Mouse (Mus musculus) macrophage (primary cell): ENCODE results near the gene Pawr. TPM values are rescaled to one million over a fixed set of nuclear protein-coding genes. Genes with fewer than 3 reads are reported as not detected.

Experiments used
- H3K27ac ChIP-seq: fragments of 350-480 bp; formaldehyde crosslinking; 2 replicates; pipeline ENCODE4 v1.9.0; 2021
- H3K36me3 ChIP-seq: fragments of 350-480 bp; formaldehyde crosslinking; 2 replicates; pipeline ENCODE4 v1.9.0; 2021; ENCODE audit errors: inconsistent target
- H3K4me3 ChIP-seq: fragments of 350-480 bp; formaldehyde crosslinking; 2 replicates; pipeline ENCODE4 v1.9.0; 2021; ENCODE audit errors: inconsistent target
- H3K79me2 ChIP-seq: fragments of 350-480 bp; formaldehyde crosslinking; 2 replicates; pipeline ENCODE4 v1.9.0; 2021; ENCODE audit errors: inconsistent target
- WGBS: methylation state at CpG from one replicate; pipeline ENCODE4 v1.1.7; 2026; ENCODE audit warnings: inconsistent platforms; ENCODE audit not compliant: missing documents; 5-methylcytosine and 5-hydroxymethylcytosine counted together
- polyA plus RNA-seq: library from polyadenylated mRNA; stranded (reverse); fragments of 250-400 nt; gene quantifications from 3 replicates; pipeline ENCODE4 v1.2.4, GENCODE M21; 2018; ENCODE audit warnings: inconsistent platforms

Gene Pawr
- polyA plus RNA-seq, 1 experiment from 2014 or later = not detected

DNA sequence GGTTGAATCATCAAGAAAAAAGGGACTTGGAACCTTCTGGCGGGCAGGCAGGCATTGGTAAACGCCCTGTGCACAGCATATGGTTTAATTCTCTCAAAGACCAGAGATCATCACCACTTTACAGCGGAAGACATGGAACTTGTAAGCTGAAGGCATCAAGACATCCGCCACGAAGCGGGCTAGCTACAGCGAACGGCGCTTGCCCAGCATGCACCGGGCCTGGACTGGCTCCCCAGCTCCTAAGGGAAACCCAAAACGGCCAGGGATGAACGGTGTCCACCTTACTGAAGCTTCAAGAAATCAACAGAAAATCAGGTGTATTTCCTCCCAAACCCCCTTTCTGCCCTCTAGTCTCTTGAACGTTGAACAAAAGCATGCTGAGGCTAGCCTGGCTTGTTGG lies 33.7 kb upstream of the Pawr start:
- H3K36me3 ChIP-seq = no peaks in the 10 kb centered on the region
- no peaks in the 10 kb centered on the region for H3K79me2 ChIP-seq
- no peak overlapping the region for H3K4me3 ChIP-seq
- WGBS = 96% methylated on average over 13 of the region's 13 CpGs
- no peak overlapping the region for H3K27ac ChIP-seq

DNA sequence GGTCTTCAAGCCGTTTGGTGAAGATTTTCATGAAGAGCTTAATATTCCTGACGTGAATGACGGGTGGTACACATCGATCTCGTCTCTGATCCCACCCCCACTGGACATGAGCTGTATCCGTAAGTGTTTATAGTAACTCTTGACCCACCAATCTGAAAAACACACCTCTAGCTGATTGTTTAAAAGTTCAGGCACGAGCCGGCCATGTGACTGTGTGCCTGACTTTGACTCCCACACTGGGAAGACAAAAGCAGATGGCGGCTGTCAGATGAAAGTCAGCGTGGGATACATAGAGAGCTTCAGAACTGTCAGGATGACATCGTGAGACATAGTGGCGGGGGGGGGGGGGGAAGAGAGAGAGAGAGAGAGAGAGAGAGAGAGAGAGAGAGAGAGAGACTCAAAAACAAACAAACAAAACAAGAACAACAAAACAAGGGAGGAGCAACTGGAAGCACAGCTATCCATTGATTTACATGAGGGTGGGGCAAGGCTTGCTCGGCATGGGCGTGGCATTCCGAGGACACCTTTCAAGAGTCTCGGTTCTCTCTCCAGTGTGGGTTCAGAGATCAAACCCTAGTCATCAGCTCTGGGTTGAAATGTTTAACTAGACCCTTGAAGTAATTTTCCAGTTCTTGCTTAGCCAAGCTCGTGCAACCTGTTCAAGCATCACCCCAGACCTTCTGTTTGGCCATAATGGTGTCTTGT lies 32.9 kb upstream of the Pawr start:
- Histone ChIP-seq H3K4me3 (no peak overlapping the region), H3K36me3 (no peaks in the 10 kb centered on the region), H3K79me2 (no peaks in the 10 kb centered on the region), H3K27ac (no peak overlapping the region)
- 91% methylated on average over 16 of the region's 17 CpGs for WGBS

DNA sequence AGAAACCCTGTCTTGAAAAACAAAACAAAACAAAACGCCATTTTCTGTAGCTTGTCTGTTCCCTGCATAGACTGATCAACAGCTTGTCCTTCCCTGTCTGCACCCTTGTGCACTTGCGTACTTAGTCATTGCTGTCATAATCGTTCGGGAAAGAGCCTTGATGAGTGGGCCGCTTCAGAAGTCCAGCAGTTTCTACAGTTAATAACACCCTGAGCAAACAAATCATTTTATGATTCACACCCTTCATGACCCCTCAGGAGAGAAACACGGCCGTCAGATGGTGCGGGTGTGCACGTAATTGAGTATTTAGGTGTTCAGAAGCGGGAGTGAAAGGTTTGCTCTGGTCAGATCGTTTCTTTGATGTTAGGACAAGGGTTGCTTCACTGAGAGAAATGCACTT lies 32.1 kb upstream of the Pawr start:
- WGBS = 80% methylated on average over 11 of the region's 11 CpGs
- no peak overlapping the region for H3K4me3 ChIP-seq
- H3K27ac ChIP-seq = no peak overlapping the region
- H3K36me3 ChIP-seq = no peaks in the 10 kb centered on the region
- no peaks in the 10 kb centered on the region for H3K79me2 ChIP-seq

DNA sequence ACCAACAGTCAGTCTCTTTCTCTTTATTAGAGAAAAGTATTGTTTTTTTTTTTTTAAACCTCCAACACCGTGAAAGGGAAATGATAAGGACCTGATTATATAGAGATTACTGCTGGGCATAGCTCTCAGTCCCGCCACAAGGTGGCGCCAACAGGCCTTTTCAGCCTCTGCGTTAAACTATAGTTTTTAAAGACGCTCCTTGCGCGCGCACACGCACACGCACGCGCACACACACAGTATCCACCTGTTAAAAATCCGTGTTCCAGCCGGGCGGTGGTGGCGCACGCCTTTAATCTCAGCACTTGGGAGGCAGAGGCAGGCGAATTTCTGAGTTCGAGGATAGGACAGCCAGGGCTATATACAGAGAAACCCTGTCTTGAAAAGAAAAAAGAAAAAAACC lies 31.1 kb upstream of the Pawr start:
- Histone ChIP-seq H3K27ac (no peak overlapping the region), H3K79me2 (no peaks in the 10 kb centered on the region), H3K36me3 (no peaks in the 10 kb centered on the region), H3K4me3 (no peak overlapping the region)
- 9% methylated on average over 19 of the region's 19 CpGs for WGBS

DNA sequence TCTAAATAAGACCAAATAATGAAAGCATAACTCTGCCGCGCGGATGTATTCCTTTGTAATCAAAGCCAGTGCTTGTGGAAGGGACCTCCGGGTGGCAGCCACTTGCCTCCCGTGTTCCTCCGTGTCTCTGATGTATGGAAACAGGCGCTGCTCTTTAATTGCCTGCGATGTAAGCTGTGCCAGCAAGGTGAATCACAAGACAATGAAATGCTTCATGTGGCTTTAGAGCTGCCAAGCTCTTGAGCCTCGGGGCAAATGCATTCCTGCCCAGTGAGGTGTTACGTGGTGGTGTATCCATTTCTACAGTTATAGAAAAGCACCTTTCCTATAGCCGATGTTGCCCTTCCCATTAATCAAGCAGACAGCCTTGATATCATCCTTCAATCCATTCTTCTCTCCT lies 24.1 kb upstream of the Pawr start:
- WGBS = 87% methylated on average over 9 of the region's 11 CpGs
- no peak overlapping the region for H3K4me3 ChIP-seq
- H3K79me2 ChIP-seq = no peaks in the 10 kb centered on the region
- H3K36me3 ChIP-seq = no peaks in the 10 kb centered on the region
- H3K27ac ChIP-seq = no peak overlapping the region

DNA sequence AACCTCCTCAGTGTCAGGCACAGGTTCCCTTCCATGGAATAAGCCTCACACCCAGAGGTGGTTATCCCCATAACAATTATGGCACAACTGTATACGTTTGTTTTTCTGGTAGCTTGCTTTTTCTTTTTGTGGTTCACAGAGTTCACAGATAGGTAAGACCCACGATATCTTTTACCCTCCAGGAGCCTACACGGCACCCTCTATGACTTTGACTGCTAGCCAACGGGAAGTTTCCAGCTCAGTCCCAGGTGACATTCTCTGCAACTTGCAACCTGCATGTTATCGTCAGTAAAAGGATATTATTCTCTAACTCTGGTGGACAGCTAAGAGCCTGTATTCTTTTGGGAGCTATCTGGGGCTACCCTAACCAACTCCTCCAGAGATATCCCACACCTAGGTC lies 21.7 kb upstream of the Pawr start:
- Histone ChIP-seq H3K4me3 (no peak overlapping the region), H3K36me3 (no peaks in the 10 kb centered on the region), H3K79me2 (no peaks in the 10 kb centered on the region), H3K27ac (no peak overlapping the region)
- WGBS = 90% methylated on average over 5 of the region's 5 CpGs

DNA sequence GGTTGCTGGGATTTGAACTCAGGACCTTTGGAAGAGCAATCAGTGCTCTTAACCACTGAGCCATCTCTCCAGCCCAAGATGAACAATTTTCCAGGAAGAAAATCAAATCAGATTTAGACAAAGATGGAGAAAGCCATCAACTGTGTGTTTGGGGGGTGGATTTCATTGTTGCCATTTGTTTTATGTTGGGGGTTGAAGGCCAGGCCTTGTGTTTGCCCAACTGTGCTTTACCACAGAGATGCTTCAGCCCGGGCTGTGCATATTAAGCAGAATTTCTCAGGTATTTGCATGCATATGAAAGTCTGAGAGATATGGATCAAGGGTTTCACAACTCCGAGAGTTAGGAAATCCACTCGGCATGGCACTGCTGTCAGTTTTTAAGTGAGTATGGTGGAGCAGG lies 20.5 kb upstream of the Pawr start:
- Histone ChIP-seq H3K36me3 (no peaks in the 10 kb centered on the region), H3K27ac (no peak overlapping the region), H3K79me2 (no peaks in the 10 kb centered on the region), H3K4me3 (no peak overlapping the region)
- WGBS = 87% methylated on average over 3 of the region's 3 CpGs

DNA sequence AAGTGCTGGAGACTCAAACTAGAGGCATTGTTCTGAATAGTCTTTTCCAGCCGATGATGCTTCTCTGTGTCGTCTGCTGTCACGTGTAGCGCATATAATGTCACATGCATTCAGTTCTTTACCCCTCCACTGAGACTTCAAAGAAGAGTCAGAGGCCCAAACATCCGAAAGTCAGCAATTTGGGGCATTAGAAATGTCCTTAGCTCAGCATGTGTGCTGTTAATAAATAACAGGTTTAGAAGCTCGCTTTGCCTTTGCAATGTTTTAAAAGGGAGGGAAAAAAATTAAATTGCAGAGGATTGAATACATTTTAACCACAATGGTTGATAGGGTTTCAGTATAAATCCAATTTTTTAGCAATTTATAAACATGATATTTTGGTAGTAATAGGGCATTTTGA lies 18.1 kb upstream of the Pawr start:
- Histone ChIP-seq H3K27ac (no peak overlapping the region), H3K79me2 (no peaks in the 10 kb centered on the region), H3K4me3 (no peak overlapping the region), H3K36me3 (no peaks in the 10 kb centered on the region)
- WGBS = 91% methylated on average over 6 of the region's 6 CpGs

DNA sequence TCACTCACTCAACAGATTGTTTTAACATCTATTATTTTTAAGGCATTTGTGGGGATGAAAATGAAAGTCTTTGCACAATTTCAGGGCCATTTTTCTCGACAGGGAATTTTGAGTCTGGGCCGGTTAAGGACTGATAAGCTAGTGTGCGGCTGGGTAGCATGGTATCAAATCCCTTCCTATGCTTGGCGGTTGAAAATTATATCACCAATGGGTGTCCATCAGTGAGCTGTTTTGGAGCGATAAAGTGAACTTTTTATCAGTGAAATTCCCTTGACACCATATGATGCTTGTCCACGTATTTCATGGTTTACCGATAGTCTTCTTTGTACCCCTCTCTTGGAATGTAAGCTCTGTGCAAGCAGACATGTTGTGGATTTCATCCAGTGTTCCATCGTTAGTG lies 17.5 kb upstream of the Pawr start:
- no peaks in the 10 kb centered on the region for H3K79me2 ChIP-seq
- no peak overlapping the region for H3K4me3 ChIP-seq
- WGBS = 84% methylated on average over 7 of the region's 8 CpGs
- no peak overlapping the region for H3K27ac ChIP-seq
- no peaks in the 10 kb centered on the region for H3K36me3 ChIP-seq

DNA sequence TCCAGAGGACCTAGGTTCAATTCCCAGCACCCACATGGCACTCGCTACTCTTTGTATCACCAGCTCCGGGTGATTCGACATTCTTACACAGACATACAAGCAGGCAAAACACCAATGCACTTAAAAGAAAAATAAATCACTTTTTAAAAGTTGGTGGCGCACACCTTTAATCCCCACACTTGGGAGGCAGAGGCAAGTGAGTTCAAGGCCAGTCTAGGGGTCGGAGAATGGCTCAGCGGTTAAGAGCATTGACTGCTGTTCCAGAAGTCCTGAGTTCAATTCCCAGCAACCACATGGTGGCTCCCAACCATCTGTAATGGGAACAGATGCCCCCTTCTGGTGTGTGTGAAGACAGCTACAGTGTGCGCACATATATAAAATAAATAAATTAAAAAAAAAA lies 16.7 kb upstream of the Pawr start:
- Histone ChIP-seq H3K27ac (no peak overlapping the region), H3K36me3 (no peaks in the 10 kb centered on the region), H3K79me2 (no peaks in the 10 kb centered on the region), H3K4me3 (no peak overlapping the region)
- WGBS = 93% methylated on average over 6 of the region's 7 CpGs

DNA sequence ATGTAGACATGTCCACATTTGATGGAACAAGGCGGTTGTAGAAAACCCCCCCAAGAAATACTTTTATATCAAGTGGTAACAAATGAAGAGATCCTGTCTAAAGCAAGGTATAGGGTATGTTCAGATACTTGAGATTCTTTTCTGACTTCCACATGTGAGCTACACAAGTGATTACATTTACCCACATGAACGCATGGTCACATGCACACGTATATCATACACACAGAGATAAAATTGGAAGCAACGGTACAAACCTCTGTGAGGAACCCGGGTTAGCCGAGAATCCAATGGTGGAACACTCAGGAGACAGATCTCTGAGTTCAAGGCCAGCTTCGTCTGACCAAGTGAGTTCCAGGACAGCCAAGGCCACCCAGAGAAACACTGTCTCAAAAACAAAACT lies 3.6 kb upstream of the Pawr start:
- H3K36me3 ChIP-seq = no peaks in the 10 kb centered on the region
- no peak overlapping the region for H3K4me3 ChIP-seq
- 89% methylated on average over 7 of the region's 7 CpGs for WGBS
- H3K27ac ChIP-seq = no peak overlapping the region
- H3K79me2 ChIP-seq = no peaks in the 10 kb centered on the region

DNA sequence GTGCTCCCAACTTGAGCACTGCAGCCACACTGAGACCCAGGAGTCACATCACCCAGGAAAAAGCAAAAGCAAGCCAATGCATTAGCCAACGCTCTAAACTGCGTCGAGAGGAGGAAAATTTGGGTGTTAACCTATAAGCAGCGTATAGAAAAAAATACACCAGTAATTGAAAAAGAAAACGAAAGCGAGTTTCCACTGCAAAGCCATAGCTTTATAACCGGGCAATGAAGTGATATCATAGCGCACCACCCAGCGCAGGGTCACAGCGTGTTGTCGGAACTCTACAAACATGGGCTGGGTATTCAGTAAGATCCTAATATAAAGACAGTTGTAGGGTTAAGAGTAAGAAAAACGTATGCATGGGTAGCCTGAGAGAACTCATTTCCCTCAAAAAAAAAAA lies 2.9 kb upstream of the Pawr start:
- WGBS = 87% methylated on average over 12 of the region's 12 CpGs
- Histone ChIP-seq H3K27ac (no peak overlapping the region), H3K79me2 (no peaks in the 10 kb centered on the region), H3K36me3 (no peaks in the 10 kb centered on the region), H3K4me3 (no peak overlapping the region)

DNA sequence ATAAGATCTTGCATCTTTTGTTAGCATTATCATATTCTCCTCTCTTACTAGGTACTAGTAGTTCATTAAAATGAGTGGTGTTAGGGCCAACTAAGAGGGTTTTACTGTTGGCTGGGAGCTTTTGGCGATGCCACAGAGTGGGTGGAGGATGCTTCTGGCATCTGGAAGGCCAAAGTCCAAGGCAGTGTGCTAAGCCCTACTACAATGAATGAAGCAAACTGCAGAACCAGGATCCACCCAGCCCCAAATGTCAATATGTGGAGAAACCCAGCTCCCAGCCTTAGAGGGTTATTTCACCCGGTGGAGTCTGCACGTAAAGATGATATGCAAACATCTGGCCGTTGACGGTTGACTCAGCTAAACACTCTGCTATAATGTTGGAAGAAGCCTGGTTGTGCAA lies 2.1 kb upstream of the Pawr start:
- Histone ChIP-seq H3K79me2 (no peaks in the 10 kb centered on the region), H3K36me3 (no peaks in the 10 kb centered on the region), H3K4me3 (no peak overlapping the region), H3K27ac (no peak overlapping the region)
- WGBS = 88% methylated on average over 5 of the region's 5 CpGs

DNA sequence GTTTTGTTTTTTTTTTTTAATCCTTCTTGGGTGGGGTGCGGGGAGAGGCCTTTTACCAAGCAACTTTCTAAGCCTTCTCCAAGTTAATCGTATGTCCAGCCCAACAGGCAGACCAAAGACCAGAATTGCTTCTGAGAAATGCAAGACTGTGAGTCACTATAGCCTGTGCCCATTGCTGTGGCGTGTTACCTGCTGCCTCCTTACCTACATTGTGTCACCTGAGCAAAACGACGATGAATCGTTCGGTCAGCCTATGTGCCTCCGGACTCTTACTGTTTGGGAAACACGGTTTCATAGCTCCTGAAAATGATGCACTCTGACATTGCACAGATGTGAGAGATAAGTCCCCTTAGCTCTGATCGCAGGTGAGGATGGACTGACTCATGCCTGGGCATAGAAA lies 957 bp upstream of the Pawr start:
- no peaks in the 10 kb centered on the region for H3K36me3 ChIP-seq
- no peaks in the 10 kb centered on the region for H3K79me2 ChIP-seq
- no peak overlapping the region for H3K27ac ChIP-seq
- 20% methylated on average over 10 of the region's 10 CpGs for WGBS
- no peak overlapping the region for H3K4me3 ChIP-seq

DNA sequence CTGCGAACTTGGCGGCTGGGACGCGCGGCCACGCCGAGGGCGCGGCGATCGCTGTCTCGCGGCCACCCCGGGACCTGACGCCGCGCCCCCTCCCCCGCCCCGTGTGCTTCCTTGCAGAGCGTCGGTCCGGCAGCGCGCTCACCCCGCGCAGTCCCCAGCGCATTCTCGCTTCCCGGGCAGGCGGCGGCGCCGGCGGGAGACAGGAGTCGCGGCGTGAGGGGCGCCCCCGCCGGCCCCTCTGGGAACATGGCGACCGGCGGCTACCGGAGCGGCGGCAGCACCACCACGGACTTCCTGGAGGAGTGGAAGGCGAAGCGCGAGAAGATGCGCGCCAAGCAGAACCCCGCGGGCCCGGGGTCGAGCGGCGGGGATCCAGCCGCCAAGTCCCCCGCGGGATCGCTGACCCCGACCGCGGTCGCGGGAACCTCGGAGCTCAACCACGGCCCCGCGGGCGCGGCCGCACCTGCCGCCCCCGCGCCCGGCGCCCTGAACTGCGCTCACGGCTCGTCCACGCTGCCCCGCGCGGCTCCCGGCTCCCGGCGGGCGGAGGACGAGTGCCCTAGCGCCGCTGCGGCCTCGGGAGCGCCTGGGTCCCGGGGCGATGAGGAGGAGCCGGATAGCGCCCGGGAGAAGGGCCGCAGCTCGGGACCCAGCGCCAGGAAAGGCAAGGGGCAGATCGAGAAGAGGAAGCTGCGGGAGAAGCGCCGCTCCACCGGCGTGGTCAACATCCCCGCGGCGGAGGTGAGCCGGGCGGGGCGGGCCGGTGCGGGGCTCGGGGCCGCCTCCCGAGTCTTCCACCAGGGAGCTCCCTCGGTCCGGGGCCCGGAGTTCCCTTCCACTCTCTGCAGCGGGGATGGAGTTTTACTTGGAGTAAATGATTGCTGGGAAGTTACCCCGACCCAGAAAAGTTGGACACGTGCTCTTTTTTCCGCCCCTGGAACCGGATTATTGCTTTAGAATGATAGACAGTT lies 935 bp downstream of the Pawr start:
- under 1% methylated on average over 101 of the region's 129 CpGs for WGBS
- H3K79me2 ChIP-seq = no peaks in the 10 kb centered on the region
- no peaks in the 10 kb centered on the region for H3K36me3 ChIP-seq
- no peak overlapping the region for H3K4me3 ChIP-seq
- H3K27ac ChIP-seq = no peak overlapping the region
